Mouse (Mus musculus): ENCODE data around the gene Tubgcp2. TPM values are rescaled to one million over a fixed set of nuclear protein-coding genes. Genes with fewer than 3 reads are reported as not detected.

The Tubgcp2 gene
- polyA plus RNA-seq, 1 experiment, result 51.4 TPM

DNA sequence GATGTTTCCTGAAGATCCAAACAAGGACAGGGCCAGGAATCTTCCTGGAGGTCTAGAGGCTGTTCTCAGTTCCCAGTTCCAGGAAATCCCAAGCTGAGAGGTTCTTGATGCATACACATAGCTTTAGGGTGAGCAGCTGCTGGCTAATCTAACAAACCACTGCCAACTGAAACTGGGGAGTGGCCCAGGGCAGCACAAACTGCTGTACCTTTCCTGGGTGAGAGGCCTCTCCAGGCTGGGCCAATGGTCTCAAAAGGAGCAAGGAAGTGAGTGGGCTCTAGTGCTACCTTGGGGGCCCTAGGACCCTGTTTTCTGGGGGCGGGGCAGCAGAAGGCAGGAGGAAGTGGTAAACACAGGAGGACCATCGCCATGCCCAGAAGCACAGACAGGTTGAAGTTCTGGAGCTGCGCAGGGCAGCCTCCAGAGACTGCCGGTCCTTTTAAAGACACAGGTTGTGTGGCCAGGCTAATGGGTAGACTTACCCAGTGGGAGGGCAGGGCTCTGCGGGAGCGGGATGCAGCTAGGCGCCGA is 45.5 kb downstream of the Tubgcp2 start:
- TF ChIP-seq POLR2A (IDR thresholded peaks at IDR 0.05; ENCODE audit: borderline replicate concordance, insufficient read depth, low read length) (no peak), CTCF (IDR thresholded peaks at IDR 0.05; ENCODE audit: borderline replicate concordance, insufficient read depth, low read depth, low read length) (no peak)
- 64% methylated on average over 8 of the region's 8 CpGs for WGBS
- no peak overlapping the region for H3K4me3 ChIP-seq (replicated peaks; ENCODE audit: insufficient read depth, low read depth, low read length)
- DNase-seq, result no peak
- no peaks in the 10 kb centered on the region for H3K4me1 ChIP-seq (ENCODE audit: control insufficient read depth, insufficient read depth, low read length)
- no peak overlapping the region for H3K27ac ChIP-seq (ENCODE audit: insufficient read depth, low read length)
- H3K27me3 ChIP-seq (ENCODE audit: control insufficient read depth, insufficient read depth, low read length), result no peaks in the 10 kb centered on the region

DNA sequence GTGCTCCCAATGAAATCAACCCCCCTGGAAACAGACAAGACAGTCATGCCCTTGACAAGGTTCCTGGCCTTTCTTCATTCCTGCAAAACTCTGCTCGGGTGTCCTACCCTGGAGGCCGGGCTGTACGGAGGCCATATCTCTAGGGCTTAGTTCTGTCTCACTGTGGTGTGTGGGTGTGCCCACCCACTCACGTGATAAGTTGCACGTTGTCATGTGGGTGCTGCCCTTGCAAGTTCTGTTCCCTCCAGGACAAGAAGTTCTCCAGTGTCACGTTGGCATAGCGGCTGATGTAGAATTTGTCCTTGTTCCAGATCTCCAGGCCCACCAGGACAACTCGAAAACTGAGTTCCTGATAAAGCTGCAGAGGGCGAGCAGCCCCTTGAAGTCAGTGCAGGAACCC is 48.2 kb downstream of the Tubgcp2 start:
- no peak for DNase-seq
- Histone ChIP-seq H3K27me3 (ENCODE audit: control insufficient read depth, insufficient read depth, low read length) (no peaks in the 10 kb centered on the region), H3K4me3 (replicated peaks; ENCODE audit: insufficient read depth, low read depth, low read length) (no peak overlapping the region), H3K27ac (ENCODE audit: insufficient read depth, low read length) (no peak overlapping the region), H3K4me1 (ENCODE audit: control insufficient read depth, insufficient read depth, low read length) (no peaks in the 10 kb centered on the region)
- 90% methylated on average over 9 of the region's 9 CpGs for WGBS
- no peak for TF ChIP-seq CTCF (IDR thresholded peaks at IDR 0.05; ENCODE audit: borderline replicate concordance, insufficient read depth, low read depth, low read length)
- TF ChIP-seq POLR2A (IDR thresholded peaks at IDR 0.05; ENCODE audit: borderline replicate concordance, insufficient read depth, low read length), result no peak

DNA sequence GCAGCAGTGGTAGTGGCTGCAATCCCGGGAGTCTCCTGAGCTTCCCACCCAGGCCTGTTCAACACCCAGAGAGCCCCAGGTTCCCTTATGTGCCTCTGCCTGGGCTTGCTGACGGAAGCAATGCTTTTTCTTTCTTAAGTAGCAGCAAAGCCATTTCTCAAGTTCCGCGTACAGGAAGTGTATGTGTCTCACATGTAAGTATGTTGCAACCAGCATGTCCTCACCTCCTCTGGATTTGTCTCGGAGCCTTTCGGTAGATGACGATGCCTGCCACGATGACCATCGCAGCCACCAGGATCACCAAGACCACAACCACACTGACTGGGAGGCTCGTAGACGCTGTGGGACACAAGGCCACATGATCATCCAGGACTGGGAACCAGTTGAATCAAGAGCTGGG is 52.0 kb downstream of the Tubgcp2 start:
- TF ChIP-seq POLR2A (IDR thresholded peaks at IDR 0.05; ENCODE audit: borderline replicate concordance, insufficient read depth, low read length) (no peak), CTCF (IDR thresholded peaks at IDR 0.05; ENCODE audit: borderline replicate concordance, insufficient read depth, low read depth, low read length) (no peak)
- Histone ChIP-seq H3K4me1 (ENCODE audit: control insufficient read depth, insufficient read depth, low read length) (no peaks in the 10 kb centered on the region), H3K27me3 (ENCODE audit: control insufficient read depth, insufficient read depth, low read length) (no peaks in the 10 kb centered on the region), H3K4me3 (replicated peaks; ENCODE audit: insufficient read depth, low read depth, low read length) (no peak overlapping the region), H3K27ac (ENCODE audit: insufficient read depth, low read length) (no peak overlapping the region)
- WGBS, result 95% methylated on average over 11 of the region's 11 CpGs
- DNase-seq, result no peak

DNA sequence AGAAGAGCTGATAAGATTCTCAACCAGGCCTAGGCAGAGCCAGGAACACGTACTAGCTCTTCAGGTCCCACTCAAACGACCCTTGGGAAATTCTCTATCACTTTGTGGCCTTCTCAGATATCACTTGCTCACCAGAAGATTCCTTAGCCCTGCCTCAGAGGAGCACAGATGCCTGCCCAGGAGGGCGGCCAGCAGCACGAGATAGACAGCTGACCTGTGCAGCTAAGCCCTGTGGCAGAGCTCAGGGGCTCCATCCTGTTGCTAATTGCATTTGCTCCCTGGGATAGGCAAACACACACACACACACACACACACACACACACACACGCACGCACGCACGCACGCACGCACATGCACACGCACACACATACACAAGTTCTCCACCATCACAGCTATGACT is 54.4 kb downstream of the Tubgcp2 start:
- Histone ChIP-seq H3K4me1 (ENCODE audit: control insufficient read depth, insufficient read depth, low read length) (peaks cover 4% of the 10 kb centered on the region; the same call in 1 of the 2 replicates), H3K27me3 (ENCODE audit: control insufficient read depth, insufficient read depth, low read length) (no peaks in the 10 kb centered on the region), H3K4me3 (replicated peaks; ENCODE audit: insufficient read depth, low read depth, low read length) (no peak overlapping the region), H3K27ac (ENCODE audit: insufficient read depth, low read length) (no peak overlapping the region)
- DNase-seq, result no peak
- TF ChIP-seq POLR2A (IDR thresholded peaks at IDR 0.05; ENCODE audit: borderline replicate concordance, insufficient read depth, low read length), result no peak
- no peak for TF ChIP-seq CTCF (IDR thresholded peaks at IDR 0.05; ENCODE audit: borderline replicate concordance, insufficient read depth, low read depth, low read length)
- 89% methylated on average over 11 of the region's 11 CpGs for WGBS

DNA sequence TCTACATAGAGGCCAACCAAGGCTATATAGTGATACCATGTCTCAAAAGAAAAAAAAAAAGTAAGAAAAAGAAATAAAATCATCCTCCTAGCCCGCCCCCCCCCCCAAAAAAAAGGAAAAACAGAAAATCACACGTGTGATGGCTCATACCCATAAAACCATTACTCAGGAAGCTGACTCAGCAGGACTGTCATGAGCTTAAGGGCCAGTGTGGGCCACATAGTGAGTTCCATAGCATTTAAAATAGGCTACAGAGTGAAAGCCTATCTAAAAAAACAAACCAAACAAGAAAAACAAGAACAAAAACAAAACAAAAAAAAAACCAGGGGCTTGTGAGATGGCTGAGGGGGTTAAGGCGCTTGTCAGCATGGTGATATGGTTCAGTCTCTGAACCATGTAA is 55.7 kb downstream of the Tubgcp2 start:
- 77% methylated on average over 3 of the region's 3 CpGs for WGBS
- H3K27ac ChIP-seq (ENCODE audit: insufficient read depth, low read length), result no peak overlapping the region
- H3K27me3 ChIP-seq (ENCODE audit: control insufficient read depth, insufficient read depth, low read length), result no peaks in the 10 kb centered on the region
- DNase-seq, result no peak
- peaks cover 4% of the 10 kb centered on the region; the same call in 1 of the 2 replicates for H3K4me1 ChIP-seq (ENCODE audit: control insufficient read depth, insufficient read depth, low read length)
- TF ChIP-seq CTCF (IDR thresholded peaks at IDR 0.05; ENCODE audit: borderline replicate concordance, insufficient read depth, low read depth, low read length), result no peak
- TF ChIP-seq POLR2A (IDR thresholded peaks at IDR 0.05; ENCODE audit: borderline replicate concordance, insufficient read depth, low read length), result no peak
- no peak overlapping the region for H3K4me3 ChIP-seq (replicated peaks; ENCODE audit: insufficient read depth, low read depth, low read length)

DNA sequence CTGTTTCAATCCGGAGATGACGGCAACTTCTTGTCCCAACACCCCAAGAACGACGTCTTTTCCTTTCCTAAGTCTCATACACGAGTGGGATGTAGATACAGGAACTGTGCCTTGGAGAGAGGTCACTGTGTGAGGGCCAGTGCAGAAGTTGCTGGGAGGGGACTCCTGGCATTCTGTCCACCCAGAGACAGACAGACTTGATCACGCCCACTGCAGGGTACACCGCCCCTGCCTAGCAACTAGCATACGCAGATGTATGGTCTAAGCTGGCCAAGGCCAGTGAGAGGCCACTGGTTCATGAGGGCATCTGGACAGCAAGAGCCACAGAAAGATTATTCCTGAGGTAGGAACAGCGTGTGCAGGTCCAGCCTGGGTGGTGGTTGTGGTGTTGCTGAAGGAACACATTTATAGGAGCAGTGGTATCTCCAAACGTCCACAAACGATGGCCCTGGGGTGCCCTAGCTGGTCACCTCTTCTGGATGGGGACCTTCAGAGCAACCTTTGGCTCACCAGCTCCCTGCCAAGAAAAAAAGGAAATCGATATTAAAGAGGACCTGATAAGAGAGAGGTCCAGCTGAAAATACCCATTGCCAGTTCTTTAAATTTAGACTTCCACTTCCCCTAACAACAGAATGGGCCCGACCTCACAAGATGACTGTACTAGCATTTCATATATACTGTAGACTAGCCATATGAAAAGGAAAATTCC is 57.3 kb downstream of the Tubgcp2 start:
- no peak for TF ChIP-seq POLR2A (IDR thresholded peaks at IDR 0.05; ENCODE audit: borderline replicate concordance, insufficient read depth, low read length)
- TF ChIP-seq CTCF (IDR thresholded peaks at IDR 0.05; ENCODE audit: borderline replicate concordance, insufficient read depth, low read depth, low read length), result no peak
- DNase-seq, result peak in 1 of 2 experiments; percentile 29
- peaks cover 4% of the 10 kb centered on the region; the same call in 1 of the 2 replicates for H3K4me1 ChIP-seq (ENCODE audit: control insufficient read depth, insufficient read depth, low read length)
- WGBS, result 27% methylated on average over 13 of the region's 13 CpGs
- no peaks in the 10 kb centered on the region for H3K27me3 ChIP-seq (ENCODE audit: control insufficient read depth, insufficient read depth, low read length)
- H3K4me3 ChIP-seq (replicated peaks; ENCODE audit: insufficient read depth, low read depth, low read length), result peak overlapping the region; percentile 58
- no peak overlapping the region for H3K27ac ChIP-seq (ENCODE audit: insufficient read depth, low read length)

DNA sequence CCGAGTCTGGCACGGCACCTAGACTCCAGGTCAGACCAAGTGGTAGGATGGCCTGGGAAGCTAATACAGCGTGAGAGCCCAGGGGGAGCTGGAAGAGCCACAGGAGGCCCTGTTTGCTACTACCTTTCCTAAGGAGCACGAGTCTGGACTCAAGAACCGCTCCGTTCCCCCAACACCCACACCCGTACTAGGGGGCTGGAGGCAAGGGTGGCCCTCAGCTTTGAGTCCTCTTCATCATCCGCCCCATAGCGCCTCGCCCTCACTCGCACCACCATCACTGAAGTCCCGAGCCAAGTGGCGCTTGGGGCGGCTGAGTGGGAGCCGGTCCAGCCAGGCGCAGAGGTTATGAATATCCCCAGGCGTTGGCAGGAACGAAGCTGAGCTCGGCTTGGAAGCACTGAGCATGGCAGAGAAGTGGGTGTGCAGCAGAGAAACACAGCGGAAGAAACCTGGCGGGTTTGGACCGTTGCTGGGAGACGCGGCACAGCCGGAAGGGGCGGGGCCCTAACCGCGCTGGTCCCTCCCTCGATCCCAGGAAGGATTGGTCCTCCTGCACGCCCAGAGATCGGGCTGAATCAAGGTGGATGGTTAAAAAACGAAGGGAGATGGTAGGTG is 58.1 kb downstream of the Tubgcp2 start, which contains the start of gene 6430531B16Rik:
TSS of gene 6430531B16Rik (minus strand) at position 478 of the 615 bp plus-strand sequence.
- Histone ChIP-seq H3K27ac (ENCODE audit: insufficient read depth, low read length) (no peak within 1 kb of the TSS), H3K4me1 (ENCODE audit: control insufficient read depth, insufficient read depth, low read length) (peaks cover 4% of the 10 kb centered on the region; the same call in 1 of the 2 replicates), H3K27me3 (ENCODE audit: control insufficient read depth, insufficient read depth, low read length) (no peaks in the 10 kb centered on the region), H3K4me3 (replicated peaks; ENCODE audit: insufficient read depth, low read depth, low read length) (peak within 1 kb of the TSS; percentile 58)
- TF ChIP-seq CTCF (IDR thresholded peaks at IDR 0.05; ENCODE audit: borderline replicate concordance, insufficient read depth, low read depth, low read length) (no peak), POLR2A (IDR thresholded peaks at IDR 0.05; ENCODE audit: borderline replicate concordance, insufficient read depth, low read length) (no peak)
- 2% methylated on average over 32 of the region's 32 CpGs for WGBS
- peak; percentile 82 to 86 for DNase-seq
